In the genomic region with DNA sequence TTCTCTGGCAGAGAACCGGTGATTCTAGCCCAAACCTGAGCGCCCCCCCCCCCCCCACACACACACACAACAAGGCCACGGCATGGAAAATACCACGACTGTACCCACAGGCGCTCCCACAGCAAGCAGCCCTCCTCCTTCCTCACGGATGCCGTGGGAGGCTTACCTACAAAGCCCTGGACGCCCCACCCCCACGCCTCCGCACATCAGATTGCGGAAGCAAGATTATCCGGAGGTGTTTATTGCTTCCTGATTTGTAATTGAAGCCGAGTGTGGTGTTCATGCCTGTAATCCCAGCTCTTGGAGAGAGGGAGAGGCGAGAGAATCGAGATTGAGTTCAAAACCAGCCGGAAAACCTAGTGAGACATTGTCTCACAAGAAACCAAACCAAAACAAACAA, we compare ENCODE assay signal across 9 mouse cellular contexts. TPM values are rescaled to one million over a fixed set of nuclear protein-coding genes. Genes with fewer than 3 reads are reported as not detected.
DNase-seq lines count a peak whose midpoint lies in the region; ATAC-seq and TF ChIP-seq lines count a peak whose summit lies in the region.
"Had no signal": no experiment of that assay in that cellular context is flagged by ENCODE, and none has a peak within 500 bp of the region (broad histone marks: within the 10 kb centered on the region; RNA-seq: fewer than 3 reads in every experiment).

No protein-coding gene starts in this region.

- no peak for TF ChIP-seq RAD21 in MEL (IDR thresholded peaks at IDR 0.05; ENCODE audit: low read depth, low read length)

- TF ChIP-seq POLR2A in MEL (IDR thresholded peaks at IDR 0.05; ENCODE audit: control insufficient read depth in 1 of 2, insufficient read depth in 1 of 2, low read depth in 1 of 2, low read length in 2 of 2, poor library complexity in 1 of 2): no peak

- intact Hi-C loops in heart, postnatal 14 days (cut with DNase I): no loop called here

- H3K4me3 ChIP-seq in heart, embryonic 11.5 days (ENCODE audit: low read depth, low read length): peak overlapping the region; percentile 20
- no peak overlapping the region for H3K4me3 ChIP-seq in MEL (ENCODE audit: control insufficient read depth in 1 of 2, insufficient read depth in 1 of 2, low read depth in 2 of 2, low read length in 2 of 2)
- H3K4me3 ChIP-seq in forebrain, embryonic 14.5 days (ENCODE audit: low read depth, low read length): peak overlapping the region; percentile 74
- peak overlapping the region; percentile 35 for H3K4me3 ChIP-seq in kidney, embryonic 14.5 days (ENCODE audit: low read length)
- peak overlapping the region; percentile 82 for H3K4me3 ChIP-seq in midbrain, embryonic 12.5 days

- no peak overlapping the region for H3K27ac ChIP-seq in heart, embryonic 11.5 days (ENCODE audit: low read depth, low read length)
- H3K27ac ChIP-seq in MEL (ENCODE audit: control insufficient read depth, low read depth, low read length): no peak overlapping the region
- H3K27ac ChIP-seq in forebrain, embryonic 14.5 days (ENCODE audit: low read depth, low read length): peak overlapping the region; percentile 63
- no peak overlapping the region for H3K27ac ChIP-seq in kidney, embryonic 14.5 days (ENCODE audit: low read depth, low read length)
- H3K27ac ChIP-seq in midbrain, embryonic 12.5 days (replicated peaks): peak overlapping the region; percentile 52

- no peak for TF ChIP-seq EP300 in MEL (IDR thresholded peaks at IDR 0.05; ENCODE audit: low read depth in 1 of 2, low read length in 2 of 2)

- no peaks in the 10 kb centered on the region for H3K9me3 ChIP-seq in heart, embryonic 11.5 days (replicated peaks; ENCODE audit: control insufficient read depth, low read length)
- no peaks in the 10 kb centered on the region for H3K9me3 ChIP-seq in MEL (replicated peaks; ENCODE audit: insufficient read depth, low read length)
- no peaks in the 10 kb centered on the region for H3K9me3 ChIP-seq in forebrain, embryonic 14.5 days (replicated peaks; ENCODE audit: control insufficient read depth, low read length)
- H3K9me3 ChIP-seq in kidney, embryonic 14.5 days (ENCODE audit: control insufficient read depth, low read length): no peaks in the 10 kb centered on the region
- no peaks in the 10 kb centered on the region for H3K9me3 ChIP-seq in midbrain, embryonic 12.5 days

- WGBS in heart, embryonic 11.5 days (ENCODE audit: insufficient replicate concordance): 15% methylated on average over 15 of the region's 16 CpGs
- 10% methylated on average over 16 of the region's 16 CpGs for WGBS in forebrain, embryonic 14.5 days
- 2% methylated on average over 16 of the region's 16 CpGs for WGBS in kidney, embryonic 14.5 days
- WGBS in midbrain, embryonic 12.5 days: 13% methylated on average over 15 of the region's 16 CpGs

- peaks cover 16% of the 10 kb centered on the region for H3K4me1 ChIP-seq in heart, embryonic 11.5 days (ENCODE audit: control insufficient read depth, insufficient read depth, low read length)
- H3K4me1 ChIP-seq in MEL (ENCODE audit: control insufficient read depth in 1 of 2, insufficient read depth in 2 of 2, low read length in 2 of 2): no peaks in the 10 kb centered on the region
- peaks cover 22% of the 10 kb centered on the region for H3K4me1 ChIP-seq in forebrain, embryonic 14.5 days (ENCODE audit: control insufficient read depth, insufficient read depth, low read length)
- H3K4me1 ChIP-seq in kidney, embryonic 14.5 days (ENCODE audit: control insufficient read depth, insufficient read depth, low read length): peaks cover 41% of the 10 kb centered on the region
- H3K4me1 ChIP-seq in midbrain, embryonic 12.5 days: peaks cover 39% of the 10 kb centered on the region

- H3K9ac ChIP-seq in heart, embryonic 11.5 days (ENCODE audit: low read depth, low read length): no peak overlapping the region
- H3K9ac ChIP-seq in MEL (ENCODE audit: control insufficient read depth, low read depth, low read length, poor library complexity, severe bottlenecking): no peak overlapping the region
- H3K9ac ChIP-seq in forebrain, embryonic 14.5 days (ENCODE audit: low read length): peak overlapping the region; percentile 66
- H3K9ac ChIP-seq in kidney, embryonic 14.5 days (ENCODE audit: low read depth, low read length): peak overlapping the region; percentile 35
- peak overlapping the region; percentile 66 for H3K9ac ChIP-seq in midbrain, embryonic 12.5 days (replicated peaks)

- no peak for DNase-seq in heart, postnatal 14 days
- DNase-seq in MEL (ENCODE audit: low read depth, low spot score): peak; percentile 20
- DNase-seq in forebrain, embryonic 14.5 days (ENCODE audit: low spot score): peak; percentile 42
- DNase-seq in thymus, postnatal 10 days (ENCODE audit: low spot score in 2 of 2): peak; percentile 52 to 57
- DNase-seq in gastrocnemius, adult 18-20 months (ENCODE audit: low spot score): no peak

- TF ChIP-seq CTCF in MEL (IDR thresholded peaks at IDR 0.05 in 2 of 3, conservative IDR thresholded peaks at IDR 0.05 in 1 of 3; ENCODE audit: control insufficient read depth in 1 of 3, insufficient read depth in 1 of 3, low read depth in 2 of 3, low read length in 3 of 3, poor library complexity in 1 of 3, severe bottlenecking in 1 of 3): no peak

- no peaks in the 10 kb centered on the region for H3K36me3 ChIP-seq in heart, embryonic 11.5 days (ENCODE audit: control insufficient read depth, insufficient read depth, low read length)
- H3K36me3 ChIP-seq in MEL (ENCODE audit: control insufficient read depth in 1 of 2, insufficient read depth in 2 of 2, low read length in 2 of 2): no peaks in the 10 kb centered on the region
- peaks cover 33% of the 10 kb centered on the region for H3K36me3 ChIP-seq in forebrain, embryonic 14.5 days (ENCODE audit: control insufficient read depth, insufficient read depth, low read length)
- H3K36me3 ChIP-seq in kidney, embryonic 14.5 days (ENCODE audit: control insufficient read depth, insufficient read depth, low read length): no peaks in the 10 kb centered on the region
- peaks cover 38% of the 10 kb centered on the region for H3K36me3 ChIP-seq in midbrain, embryonic 12.5 days

- H3K79me2 ChIP-seq in MEL (ENCODE audit: control insufficient read depth, insufficient read depth, low read length, poor library complexity): no peaks in the 10 kb centered on the region

- ATAC-seq in heart, embryonic 11.5 days (replicated peaks; ENCODE audit: insufficient number of reproducible peaks, low FRiP score, low TSS enrichment): no peak
- ATAC-seq in forebrain, embryonic 14.5 days: no peak
- ATAC-seq in kidney, embryonic 14.5 days (ENCODE audit: low FRiP score, low TSS enrichment): no peak
- no peak for ATAC-seq in midbrain, embryonic 12.5 days (ENCODE audit: low FRiP score, low read depth)
- ATAC-seq: Patski had no signal

- peak overlapping the region; percentile 58 for H3K4me2 ChIP-seq in heart, embryonic 11.5 days
- H3K4me2 ChIP-seq in forebrain, embryonic 14.5 days (ENCODE audit: low read length): peak overlapping the region; percentile 82
- peak overlapping the region; percentile 62 for H3K4me2 ChIP-seq in kidney, embryonic 14.5 days (replicated peaks; ENCODE audit: low read depth, low read length)
- H3K4me2 ChIP-seq in midbrain, embryonic 12.5 days (replicated peaks): peak overlapping the region; percentile 78

- H3K27me3 ChIP-seq in heart, embryonic 11.5 days (ENCODE audit: control insufficient read depth, insufficient read depth, low read length): peaks cover 70% of the 10 kb centered on the region
- 0 out of 4 replicates have a peak, but pooled peaks cover 0 to 1% of the 10 kb centered on the region in 2 experiments for H3K27me3 ChIP-seq in MEL (ENCODE audit: control insufficient read depth in 1 of 2, insufficient read depth in 2 of 2, low read length in 2 of 2)
- no peaks in the 10 kb centered on the region for H3K27me3 ChIP-seq in forebrain, embryonic 14.5 days (replicated peaks; ENCODE audit: control insufficient read depth, insufficient read depth, low read length)
- peaks cover 11% of the 10 kb centered on the region; the same call in 1 of the 2 replicates for H3K27me3 ChIP-seq in kidney, embryonic 14.5 days (ENCODE audit: control insufficient read depth, insufficient read depth, low read length)
- H3K27me3 ChIP-seq in midbrain, embryonic 12.5 days: peaks cover 20% of the 10 kb centered on the region
- H3K27me3 ChIP-seq: Patski had no signal

RNA-seq across cellular contexts. Expression of a gene that starts 2.4 kb away (rescaled TPM):
- 3.2 and 4.2 TPM in 2 replicates for polyA plus RNA-seq in heart, embryonic 11.5 days (2014; fragmentation: Nextera tagmentation; extraction: Ambion mirVana)
- total RNA-seq in heart, postnatal 14 days (2021): 1 to 10 TPM; 2.3 to 3.7 TPM
- total RNA-seq in MEL (2012; rRNA removed): 0.04 and 0.16 TPM in 2 replicates
- under 1 TPM in 1 of 2 experiments, not detected in 1; 0.04 TPM for polyA plus RNA-seq in MEL (2012; ENCODE audit: insufficient read depth in 1 of 2, insufficient read length in 2 of 2, low read depth in 1 of 2, low replicate concordance in 2 of 2, missing spikeins in 1 of 2)
- 28.1 and 30.1 TPM in 2 replicates for polyA plus RNA-seq in forebrain, embryonic 14.5 days (2014; fragmentation: Nextera tagmentation; extraction: Ambion mirVana)
- polyA plus RNA-seq in kidney, embryonic 14.5 days (2014; fragmentation: Nextera tagmentation; extraction: Ambion mirVana): 8.4 and 14.8 TPM in 2 replicates
- polyA plus RNA-seq in midbrain, embryonic 12.5 days (2016; fragmentation: Nextera tagmentation; extraction: Ambion mirVana): 45.7 and 50.2 TPM in 2 replicates
- 1 to 10 TPM in 1 of 2 experiments, under 1 TPM in 1; 0.89 to 1.9 TPM for total RNA-seq in gastrocnemius, adult 18-20 months (2021)

RNA-seq across cellular contexts. Expression of a gene that starts 6.5 kb away (rescaled TPM):
- polyA plus RNA-seq in heart, embryonic 11.5 days (2014; fragmentation: Nextera tagmentation; extraction: Ambion mirVana): 20.7 and 24.6 TPM in 2 replicates
- 10 to 100 TPM; 16.8 to 18.7 TPM for total RNA-seq in heart, postnatal 14 days (2021)
- 0.10 TPM in 1 of 2 replicates, not detected in the other for total RNA-seq in MEL (2012; rRNA removed)
- polyA plus RNA-seq in MEL (2012; ENCODE audit: insufficient read depth in 1 of 2, insufficient read length in 2 of 2, low read depth in 1 of 2, low replicate concordance in 2 of 2, missing spikeins in 1 of 2): under 1 TPM in 1 of 2 experiments, not detected in 1; 0.18 TPM
- polyA plus RNA-seq in forebrain, embryonic 14.5 days (2014; fragmentation: Nextera tagmentation; extraction: Ambion mirVana): 4.8 and 5.1 TPM in 2 replicates
- 20.8 and 23.4 TPM in 2 replicates for polyA plus RNA-seq in kidney, embryonic 14.5 days (2014; fragmentation: Nextera tagmentation; extraction: Ambion mirVana)
- 14.5 and 20.1 TPM in 2 replicates for polyA plus RNA-seq in midbrain, embryonic 12.5 days (2016; fragmentation: Nextera tagmentation; extraction: Ambion mirVana)
- total RNA-seq in gastrocnemius, adult 18-20 months (2021): 100 to 1,000 TPM; 142 to 145 TPM

RNA-seq across cellular contexts. Expression of a gene that starts 18.5 kb away (rescaled TPM):
- polyA plus RNA-seq in heart, embryonic 11.5 days (2014; fragmentation: Nextera tagmentation; extraction: Ambion mirVana): 10.5 and 11.4 TPM in 2 replicates
- 1 to 10 TPM; 7.2 to 8.4 TPM for total RNA-seq in heart, postnatal 14 days (2021)
- 17.9 and 23.3 TPM in 2 replicates for total RNA-seq in MEL (2012; rRNA removed)
- polyA plus RNA-seq in MEL (2012; ENCODE audit: insufficient read depth in 1 of 2, insufficient read length in 2 of 2, low read depth in 1 of 2, low replicate concordance in 2 of 2, missing spikeins in 1 of 2): 10 to 100 TPM in 1 of 2 experiments, not detected in 1; 26.6 TPM
- polyA plus RNA-seq in forebrain, embryonic 14.5 days (2014; fragmentation: Nextera tagmentation; extraction: Ambion mirVana): 18.4 and 25.4 TPM in 2 replicates
- polyA plus RNA-seq in kidney, embryonic 14.5 days (2014; fragmentation: Nextera tagmentation; extraction: Ambion mirVana): 9.2 and 12.9 TPM in 2 replicates
- 20.3 and 25.1 TPM in 2 replicates for polyA plus RNA-seq in midbrain, embryonic 12.5 days (2016; fragmentation: Nextera tagmentation; extraction: Ambion mirVana)
- total RNA-seq in gastrocnemius, adult 18-20 months (2021): 1 to 10 TPM; 5.7 to 5.9 TPM

RNA-seq across cellular contexts. Expression of a gene that starts 24.1 kb away (rescaled TPM):
- polyA plus RNA-seq in heart, embryonic 11.5 days (2014; fragmentation: Nextera tagmentation; extraction: Ambion mirVana): 13.1 and 14.1 TPM in 2 replicates
- 10 to 100 TPM; 12.0 to 12.7 TPM for total RNA-seq in heart, postnatal 14 days (2021)
- 14.4 and 17.5 TPM in 2 replicates for total RNA-seq in MEL (2012; rRNA removed)
- 10 to 100 TPM in 1 of 2 experiments, not detected in 1; 25.3 TPM for polyA plus RNA-seq in MEL (2012; ENCODE audit: insufficient read depth in 1 of 2, insufficient read length in 2 of 2, low read depth in 1 of 2, low replicate concordance in 2 of 2, missing spikeins in 1 of 2)
- 15.9 and 17.0 TPM in 2 replicates for polyA plus RNA-seq in forebrain, embryonic 14.5 days (2014; fragmentation: Nextera tagmentation; extraction: Ambion mirVana)
- 10.9 and 21.0 TPM in 2 replicates for polyA plus RNA-seq in kidney, embryonic 14.5 days (2014; fragmentation: Nextera tagmentation; extraction: Ambion mirVana)
- 25.0 and 25.1 TPM in 2 replicates for polyA plus RNA-seq in midbrain, embryonic 12.5 days (2016; fragmentation: Nextera tagmentation; extraction: Ambion mirVana)
- 1 to 10 TPM; 6.9 to 8.4 TPM for total RNA-seq in gastrocnemius, adult 18-20 months (2021)

RNA-seq across cellular contexts. Expression of a gene that starts 33.6 kb away (rescaled TPM):
- 84.6 and 95.1 TPM in 2 replicates for polyA plus RNA-seq in heart, embryonic 11.5 days (2014; fragmentation: Nextera tagmentation; extraction: Ambion mirVana)
- total RNA-seq in heart, postnatal 14 days (2021): 100 to 1,000 TPM in 1 of 2 experiments, 10 to 100 TPM in 1; 98.2 to 101 TPM
- total RNA-seq in MEL (2012; rRNA removed): 0.10 and 0.19 TPM in 2 replicates
- under 1 TPM in 1 of 2 experiments, not detected in 1; 0.17 TPM for polyA plus RNA-seq in MEL (2012; ENCODE audit: insufficient read depth in 1 of 2, insufficient read length in 2 of 2, low read depth in 1 of 2, low replicate concordance in 2 of 2, missing spikeins in 1 of 2)
- polyA plus RNA-seq in forebrain, embryonic 14.5 days (2014; fragmentation: Nextera tagmentation; extraction: Ambion mirVana): 101 TPM in 2 replicates
- polyA plus RNA-seq in kidney, embryonic 14.5 days (2014; fragmentation: Nextera tagmentation; extraction: Ambion mirVana): 124 and 165 TPM in 2 replicates
- polyA plus RNA-seq in midbrain, embryonic 12.5 days (2016; fragmentation: Nextera tagmentation; extraction: Ambion mirVana): 164 and 170 TPM in 2 replicates
- total RNA-seq in gastrocnemius, adult 18-20 months (2021): 1 to 10 TPM; 4.0 to 8.2 TPM

Comparison
In these comparisons a context has a peak if more than half of its experiments do, and no peak if none do; other contexts are left out.
1. H3K27ac ChIP-seq: peak in forebrain, embryonic 14.5 days (single experiment) and midbrain, embryonic 12.5 days (single experiment); none in heart, embryonic 11.5 days (single experiment), MEL (single experiment) and kidney, embryonic 14.5 days (single experiment).
2. H3K4me3 ChIP-seq: peak in heart, embryonic 11.5 days (single experiment), forebrain, embryonic 14.5 days (single experiment), kidney, embryonic 14.5 days (single experiment) and midbrain, embryonic 12.5 days (single experiment); none in MEL (0 of 2).
3. H3K9ac ChIP-seq: peak in forebrain, embryonic 14.5 days (single experiment), kidney, embryonic 14.5 days (single experiment) and midbrain, embryonic 12.5 days (single experiment); none in heart, embryonic 11.5 days (single experiment) and MEL (single experiment).
4. DNase-seq: peak in MEL (single experiment), forebrain, embryonic 14.5 days (single experiment) and thymus, postnatal 10 days (2 of 2); none in heart, postnatal 14 days (0 of 2) and gastrocnemius, adult 18-20 months (single experiment).
5. Peak in every context shown above with its lines, with median percentiles within 50 percentile points of each other: H3K4me2 ChIP-seq.